Mouse (Mus musculus): ENCODE results near the gene Klra6. TPM values are rescaled to one million over a fixed set of nuclear protein-coding genes. Genes with fewer than 3 reads are reported as not detected.

Klra6 gene
- total RNA-seq (2023): 1.0 TPM in 1 of 4 replicates, not detected in the others

GRCm38 (mm10) chr6:130026854-130027253 is at the start of gene Klra6:
TSS of gene Klra6 (minus strand) at chr6:130026954.

GRCm38 (mm10) chr6:130067171-130067570 is 40.4 kb upstream of the Klra6 start, which contains the start of gene Klra4:
TSS of gene Klra4 (minus strand) at chr6:130067271.

Other genes with a start within 250 kb of the Klra6 start
- gene Gm156, start 242.7 kb downstream of the Klra6 start, total RNA-seq (2023): not detected in 4 replicates
- gene Gm17631, start 164.3 kb downstream of the Klra6 start, total RNA-seq (2023): not detected in 4 replicates
- gene Klra17, start 150.3 kb downstream of the Klra6 start, total RNA-seq (2023): not detected in 4 replicates
- gene Klra5, start 109.3 kb downstream of the Klra6 start, total RNA-seq (2023): not detected in 4 replicates
- gene Klra4, start 40.3 kb upstream of the Klra6 start, total RNA-seq (2023): not detected in 4 replicates
- gene Klra8, start 102.9 kb upstream of the Klra6 start, total RNA-seq (2023): 0.63 to 0.66 TPM in 2 of 4 replicates, not detected in the others
- gene Klra9, start 166.2 kb upstream of the Klra6 start, total RNA-seq (2023): 0.54 TPM in 1 of 4 replicates, not detected in the others
- 0.53 TPM in 1 of 4 replicates, not detected in the others for gene Klra7, start 206.4 kb upstream of the Klra6 start, total RNA-seq (2023)